Mouse (Mus musculus) kidney, adult 2 months (tissue): ENCODE results near the gene Slfn9. TPM values are rescaled to one million over a fixed set of nuclear protein-coding genes. Genes with fewer than 3 reads are reported as not detected.
"Not testable (repeated sequence)": the region's sequence is repeated elsewhere in the genome, so short reads cannot be mapped to it uniquely, and the experiment has no call there.

Experiments
- DNase-seq: peaks from one replicate; pipeline ENCODE4 v3.0.0; 2021
- H3K27ac ChIP-seq: fragments of 200-500 bp; 2 replicates; pipeline ENCODE4 v1.5.1; 2012; ENCODE audit warnings: low read depth, low read length, control low read depth, inconsistent platforms; ENCODE audit not compliant: insufficient read depth
- H3K27me3 ChIP-seq: fragments of 200-500 bp; replicated peaks from 2 replicates; pipeline ENCODE4 v1.6.1; 2012; ENCODE audit warnings: mild to moderate bottlenecking, moderate library complexity, low read length, inconsistent platforms; ENCODE audit not compliant: control insufficient read depth, insufficient read depth
- H3K36me3 ChIP-seq: fragments of 200-500 bp; 2 replicates; pipeline ENCODE4 v1.6.1; 2012; ENCODE audit warnings: mild to moderate bottlenecking, moderate library complexity, low read length, inconsistent platforms; ENCODE audit not compliant: control insufficient read depth, insufficient read depth
- H3K4me1 ChIP-seq: fragments of 200-500 bp; 2 replicates; pipeline ENCODE4 v1.6.1; 2011; ENCODE audit warnings: low read length; ENCODE audit not compliant: control insufficient read depth, insufficient read depth
- H3K4me3 ChIP-seq: fragments of 200-500 bp; 2 replicates; pipeline ENCODE4 v1.5.1; 2011; ENCODE audit warnings: mild to moderate bottlenecking, low read depth, low read length, control low read depth; ENCODE audit not compliant: insufficient read depth
- CTCF ChIP-seq: fragments of 200-500 bp; conservative IDR thresholded peaks from 2 replicates; pipeline ENCODE4 v1.5.1; 2011; ENCODE audit warnings: low read depth, mild to moderate bottlenecking, control low read depth, low read length, moderate library complexity, mixed read lengths; ENCODE audit not compliant: insufficient read depth, insufficient read length
- POLR2A ChIP-seq: fragments of 200-500 bp; IDR thresholded peaks from one replicate; pipeline ENCODE4 v1.6.1; 2011; ENCODE audit warnings: low read depth, low read length, control low read depth
- WGBS: fragments of 180-500 bp; shearing (Covaris S2); methylation state at CpG from one replicate; pipeline ENCODE4 v1.1.7; 2018; 5-methylcytosine and 5-hydroxymethylcytosine counted together
- polyA plus RNA-seq: library from polyadenylated mRNA; depleted of rRNA; stranded (reverse); fragments of >200 nt; gene quantifications from 2 replicates; pipeline ENCODE4 v1.2.3, GENCODE M21; 2012; rRNA removed

The Slfn9 gene
- polyA plus RNA-seq = 0.18 and 0.36 TPM in 2 replicates

DNA sequence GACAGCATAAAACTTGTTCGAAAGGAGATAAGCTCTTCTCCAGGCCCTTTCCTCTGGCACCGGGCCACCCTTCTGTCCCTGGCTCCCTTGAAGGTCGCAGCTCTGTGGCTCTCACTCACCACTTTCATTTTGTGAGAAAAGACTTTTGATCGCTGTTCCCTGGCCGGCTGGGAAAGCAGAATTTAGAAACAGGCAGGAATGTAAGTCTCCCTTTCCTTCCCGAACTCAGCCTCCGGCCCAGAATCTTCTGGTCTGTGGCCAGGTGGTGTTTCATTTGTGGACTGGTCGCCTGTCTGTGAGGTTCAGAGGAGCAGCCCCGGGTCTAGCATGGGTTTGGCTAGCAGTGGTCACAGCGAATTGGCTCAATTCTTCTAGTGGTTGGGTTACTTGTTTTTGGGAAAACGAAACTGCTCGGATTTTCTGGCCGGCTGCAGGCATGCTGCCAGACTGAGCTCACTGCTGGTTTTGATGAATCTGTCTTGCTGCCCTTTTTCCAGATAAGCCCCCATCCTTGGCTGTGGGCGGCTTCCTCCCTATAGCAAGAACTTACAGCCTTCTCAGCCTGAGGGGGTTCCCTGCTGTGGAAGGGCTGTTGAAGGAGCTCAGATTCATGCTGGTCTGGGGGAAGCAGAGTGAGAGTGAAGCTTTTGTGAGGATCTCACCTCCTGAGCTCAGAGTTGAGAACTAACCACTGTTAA is at the start of gene Slfn9:
TSS of gene Slfn9 (minus strand) at position 362 of the 698 bp plus-strand sequence.
- no peaks in the 10 kb centered on the region for H3K27me3 ChIP-seq
- 3% methylated on average over 14 of the region's 14 CpGs for WGBS
- H3K4me1 ChIP-seq = no peaks in the 10 kb centered on the region
- peak within 1 kb of the TSS; percentile 61 for H3K27ac ChIP-seq
- TF ChIP-seq POLR2A (no peak), CTCF (no peak)
- peak; percentile 51 for DNase-seq
- H3K36me3 ChIP-seq = no peaks in the 10 kb centered on the region
- peak within 1 kb of the TSS; percentile 63 for H3K4me3 ChIP-seq

DNA sequence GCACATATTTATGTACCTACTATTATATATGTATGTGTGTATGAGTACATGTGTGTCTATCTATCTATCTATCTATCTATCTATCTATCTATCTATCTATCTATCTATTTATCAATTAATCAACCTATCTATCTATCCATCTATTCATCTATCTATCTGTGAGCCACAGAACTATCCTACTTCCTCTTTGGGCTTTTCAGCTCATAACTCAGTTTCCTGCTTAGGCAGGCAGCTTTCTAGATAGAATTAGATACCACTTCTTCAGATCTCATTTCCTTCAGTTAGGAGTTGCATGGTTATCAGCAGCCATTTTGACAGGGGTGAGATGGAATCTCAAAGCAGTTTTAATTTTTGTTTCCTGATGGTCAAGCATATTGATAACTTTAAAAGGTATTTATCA is 49.4 kb upstream of the Slfn9 start:
- no peak for DNase-seq
- H3K27me3 ChIP-seq = no peaks in the 10 kb centered on the region
- no peak for TF ChIP-seq POLR2A
- TF ChIP-seq CTCF = no peak
- H3K4me3 ChIP-seq = no peak overlapping the region
- H3K4me1 ChIP-seq = no peaks in the 10 kb centered on the region
- H3K36me3 ChIP-seq = no peaks in the 10 kb centered on the region
- no peak overlapping the region for H3K27ac ChIP-seq

DNA sequence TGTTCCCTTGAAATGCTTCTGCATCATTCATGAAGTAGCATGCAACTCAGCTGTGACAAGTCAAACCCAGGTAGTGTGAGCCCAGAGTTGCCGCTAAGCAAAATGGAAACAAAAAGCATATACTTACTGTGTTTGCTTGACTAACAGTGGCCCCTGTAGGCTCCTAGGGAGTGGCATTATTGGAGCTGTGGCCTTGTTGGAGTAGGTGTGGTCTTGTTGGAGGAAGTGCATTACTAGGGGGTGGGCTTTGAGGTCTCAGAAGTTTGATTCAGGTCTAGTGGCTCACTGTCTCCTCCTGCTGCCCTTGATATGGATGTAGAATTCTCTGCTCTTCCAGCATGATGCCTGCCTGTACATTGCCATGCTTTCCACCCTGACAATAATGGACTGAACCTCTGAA is 48.7 kb upstream of the Slfn9 start:
- Histone ChIP-seq H3K27me3 (no peaks in the 10 kb centered on the region), H3K4me3 (no peak overlapping the region), H3K27ac (no peak overlapping the region), H3K36me3 (no peaks in the 10 kb centered on the region), H3K4me1 (no peaks in the 10 kb centered on the region)
- WGBS = 27% methylated on average over 1 of the region's 1 CpGs
- DNase-seq = no peak
- TF ChIP-seq CTCF = no peak
- no peak for TF ChIP-seq POLR2A

DNA sequence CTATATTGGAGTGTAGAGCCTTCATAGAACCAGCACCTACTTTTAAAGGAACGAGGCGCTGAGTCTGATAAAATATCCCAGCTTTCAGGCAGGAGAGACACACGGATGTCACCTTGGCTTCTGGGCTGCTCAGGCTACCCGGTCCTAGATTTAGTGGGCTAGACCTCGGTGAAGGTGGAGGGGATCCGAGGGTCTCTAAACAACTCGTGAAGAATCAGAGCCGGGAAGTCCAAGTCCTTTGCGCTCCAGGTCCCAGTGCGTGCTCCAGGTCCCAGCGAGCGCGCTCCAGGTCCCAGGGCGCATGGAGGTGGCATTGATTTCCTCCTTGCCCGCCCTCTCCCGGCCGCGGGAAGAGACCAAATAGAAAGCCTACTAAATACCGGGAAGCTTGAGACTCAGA is 48.2 kb upstream of the Slfn9 start:
- WGBS = 11% methylated on average over 19 of the region's 19 CpGs
- no peak overlapping the region for H3K27ac ChIP-seq
- H3K27me3 ChIP-seq = no peaks in the 10 kb centered on the region
- no peak overlapping the region for H3K4me3 ChIP-seq
- no peak for DNase-seq
- no peak for TF ChIP-seq CTCF
- no peak for TF ChIP-seq POLR2A
- H3K36me3 ChIP-seq = no peaks in the 10 kb centered on the region
- H3K4me1 ChIP-seq = no peaks in the 10 kb centered on the region

DNA sequence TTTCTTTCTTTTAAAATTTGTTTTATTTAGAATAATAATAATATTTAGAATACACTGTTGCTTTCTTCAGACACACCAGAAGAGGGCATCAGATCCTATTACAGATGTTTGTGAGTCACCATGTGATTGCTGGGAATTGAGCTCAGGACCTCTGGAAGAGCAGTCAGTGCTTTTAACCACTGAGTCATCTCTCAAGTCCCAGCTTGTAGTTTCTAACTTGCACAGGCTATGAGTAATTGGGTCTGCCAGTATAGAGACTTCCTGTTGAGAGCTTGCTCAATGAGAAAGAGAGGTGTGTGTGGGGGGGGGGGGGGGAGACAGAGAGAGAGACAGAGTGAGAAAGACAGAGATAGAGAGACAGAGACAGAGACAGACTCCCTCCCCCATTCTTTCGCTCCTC is 47.5 kb upstream of the Slfn9 start:
- DNase-seq = no peak
- H3K4me1 ChIP-seq = no peaks in the 10 kb centered on the region
- no peak overlapping the region for H3K4me3 ChIP-seq
- TF ChIP-seq CTCF (no peak), POLR2A (no peak)
- no peaks in the 10 kb centered on the region for H3K36me3 ChIP-seq
- 79% methylated on average over 1 of the region's 1 CpGs for WGBS
- H3K27me3 ChIP-seq = no peaks in the 10 kb centered on the region
- H3K27ac ChIP-seq = no peak overlapping the region

DNA sequence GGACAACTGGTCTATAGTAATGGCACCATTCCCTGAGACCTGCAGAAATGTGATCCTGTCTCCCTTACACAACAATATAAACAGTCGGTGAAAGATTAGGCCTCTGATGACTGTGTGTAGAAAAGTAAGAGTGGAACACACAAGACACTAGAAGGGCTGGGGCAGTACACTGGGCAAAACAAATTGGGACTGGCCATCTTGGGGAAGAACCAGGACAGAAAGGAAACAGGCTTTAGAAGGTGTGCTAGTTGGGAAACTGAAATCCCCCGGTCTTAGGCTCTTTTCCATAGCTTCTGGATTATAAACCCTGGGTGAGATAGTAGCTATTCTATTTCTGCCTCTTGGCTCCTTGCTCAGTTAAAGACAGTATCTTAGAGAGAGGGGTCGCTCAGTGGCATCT is 47.1 kb upstream of the Slfn9 start:
- H3K36me3 ChIP-seq, H3K27me3 ChIP-seq, H3K27ac ChIP-seq, H3K4me3 ChIP-seq, DNase-seq, H3K4me1 ChIP-seq: not testable (repeated sequence)
- WGBS = 83% methylated on average over 3 of the region's 3 CpGs

DNA sequence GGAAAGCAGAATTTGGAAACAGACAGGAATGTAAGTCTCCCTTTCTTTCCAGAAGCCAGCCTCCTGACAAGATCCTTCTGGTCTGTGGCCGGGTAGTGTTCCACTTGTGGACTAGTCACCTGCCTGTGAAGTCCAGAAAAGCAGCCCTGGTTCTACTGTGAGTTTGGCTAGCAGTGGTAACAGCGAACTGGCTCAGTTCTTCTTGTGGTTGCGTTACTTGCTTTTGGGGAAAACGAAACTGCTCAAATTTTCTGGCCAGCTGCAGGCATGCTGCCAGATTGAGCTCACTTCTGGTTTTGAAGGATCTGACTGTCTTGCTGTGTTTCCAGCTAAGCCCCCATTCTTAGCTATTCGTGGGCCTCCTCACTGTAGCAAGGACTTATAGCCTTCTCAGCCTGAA is 29.0 kb upstream of the Slfn9 start, which contains the start of gene Slfn8:
TSS of gene Slfn8 (minus strand) at position 190 of the 400 bp plus-strand sequence.
- Histone ChIP-seq H3K4me1 (no peaks in the 10 kb centered on the region), H3K27ac (peak within 1 kb of the TSS; percentile 15), H3K27me3 (no peaks in the 10 kb centered on the region), H3K4me3 (peak within 1 kb of the TSS; percentile 41), H3K36me3 (no peaks in the 10 kb centered on the region)
- peak; percentile 36 for DNase-seq
- WGBS = 52% methylated on average over 5 of the region's 5 CpGs
- TF ChIP-seq POLR2A (no peak), CTCF (no peak)

DNA sequence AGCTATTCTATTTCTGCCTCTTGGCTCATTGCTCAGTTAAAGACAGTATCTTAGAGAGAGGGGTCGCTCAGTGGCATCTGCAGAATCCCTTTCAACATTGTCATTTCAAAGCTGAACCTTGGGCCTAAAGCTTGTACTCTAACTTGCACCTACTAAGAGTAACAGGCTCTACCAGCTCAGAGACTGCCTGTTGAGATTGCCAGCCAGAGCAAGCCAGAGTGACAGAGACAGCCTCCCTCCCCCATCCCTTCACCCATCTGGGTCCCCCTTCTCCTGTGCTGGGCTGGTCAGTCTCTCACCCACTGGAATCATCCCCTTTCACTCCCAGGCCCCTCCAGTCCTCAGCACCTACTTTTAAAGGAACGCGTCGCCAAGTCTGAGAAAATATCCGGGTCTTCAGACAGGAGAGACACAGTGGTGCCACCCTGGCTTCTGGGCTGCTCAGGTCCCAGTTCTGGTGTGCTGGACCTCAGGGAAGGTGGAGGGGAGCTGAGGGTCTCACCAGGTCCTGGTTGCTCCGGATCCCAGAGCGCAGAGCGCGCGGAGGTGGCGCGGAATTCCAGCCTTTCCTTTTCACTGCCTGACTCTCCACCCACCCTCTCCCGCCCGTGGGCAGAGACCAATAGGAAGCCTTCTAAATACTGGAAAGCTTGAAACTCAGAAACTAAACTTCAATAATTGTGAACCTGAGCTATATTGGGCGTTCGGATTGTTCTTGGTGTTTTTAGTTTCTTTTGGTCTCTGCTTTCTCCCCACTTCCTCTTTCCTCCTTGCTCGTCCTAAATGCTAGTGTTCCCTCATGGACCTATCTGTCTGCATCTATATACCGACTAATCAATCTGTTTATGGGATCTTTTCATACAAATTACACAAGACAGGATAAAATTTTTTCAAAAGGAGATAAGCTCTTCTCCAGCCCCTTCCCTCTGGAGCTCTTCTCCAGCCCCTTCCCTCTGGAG is 28.2 kb upstream of the Slfn9 start:
- not testable (repeated sequence) for H3K4me1 ChIP-seq, H3K27me3 ChIP-seq, H3K36me3 ChIP-seq
- Histone ChIP-seq H3K4me3 (peak overlapping the region; percentile 41), H3K27ac (peak overlapping the region; percentile 15)
- WGBS = 82% methylated on average over 18 of the region's 18 CpGs
- peak; percentile 3 for DNase-seq
